Mouse (Mus musculus) testis, postnatal 10 days (tissue): ENCODE results near the gene Taz.

Source experiments
- DNase-seq: peaks from one replicate; pipeline ENCODE4 v3.0.0; 2021; ENCODE audit warnings: low spot score

Taz gene

GRCm38 (mm10) chrX:74281732-74282394 lies at the start of gene Taz, which contains the start of gene Dnase1l1:
Taz (plus strand) TSS chrX:74281912.
Dnase1l1 (minus strand) TSS chrX:74282337.
- peak; percentile 74 for DNase-seq

GRCm38 (mm10) chrX:74233196-74233595 lies 48.5 kb upstream of the Taz start:
- no peak for DNase-seq

GRCm38 (mm10) chrX:74240332-74240731 lies 41.4 kb upstream of the Taz start:
- no peak for DNase-seq

GRCm38 (mm10) chrX:74243396-74243795 lies 38.3 kb upstream of the Taz start:
- no peak for DNase-seq

GRCm38 (mm10) chrX:74243807-74244206 lies 37.9 kb upstream of the Taz start:
- DNase-seq = no peak

- DNase-seq = peak; percentile 47
These were observed 37.1 kb upstream of the Taz start for GRCm38 (mm10) chrX:74244614-74245083.

GRCm38 (mm10) chrX:74245107-74245506 lies 36.6 kb upstream of the Taz start:
- DNase-seq = no peak

GRCm38 (mm10) chrX:74245687-74246086 lies 36.0 kb upstream of the Taz start:
- DNase-seq = peak; percentile 86

- DNase-seq = peak; percentile 87
These were observed 35.5 kb upstream of the Taz start for GRCm38 (mm10) chrX:74246213-74246681.

GRCm38 (mm10) chrX:74246693-74247092 lies 35.0 kb upstream of the Taz start:
- DNase-seq = no peak

- peak; percentile 79 for DNase-seq
These were observed 33.1 kb upstream of the Taz start for GRCm38 (mm10) chrX:74248651-74249050.

- DNase-seq = peak; percentile 75
These were observed 32.1 kb upstream of the Taz start, which contains the start of gene Flna for GRCm38 (mm10) chrX:74249615-74250014. Flna (minus strand) TSS chrX:74249820.

- DNase-seq = peak; percentile 84
These were observed 27.4 kb upstream of the Taz start, which contains the start of gene Emd for GRCm38 (mm10) chrX:74254153-74254887. Emd (plus strand) TSS chrX:74254687.

GRCm38 (mm10) chrX:74254888-74255565 lies 26.7 kb upstream of the Taz start:
- DNase-seq = no peak

GRCm38 (mm10) chrX:74257746-74258145 lies 24.0 kb upstream of the Taz start:
- no peak for DNase-seq

- no peak for DNase-seq
These were observed 12.0 kb upstream of the Taz start for GRCm38 (mm10) chrX:74269736-74270061.

- DNase-seq = peak; percentile 86
These were observed 11.4 kb upstream of the Taz start, which contains the start of gene Rpl10 for GRCm38 (mm10) chrX:74270062-74270901. Rpl10 (plus strand) TSS chrX:74270812.

GRCm38 (mm10) chrX:74270902-74271551 lies 10.7 kb upstream of the Taz start:
- peak; percentile 52 for DNase-seq

- no peak for DNase-seq
These were observed 8.0 kb upstream of the Taz start for GRCm38 (mm10) chrX:74273422-74274322.

- no peak for DNase-seq
These were observed 3.8 kb upstream of the Taz start for GRCm38 (mm10) chrX:74277916-74278315.
